In the genomic region with DNA sequence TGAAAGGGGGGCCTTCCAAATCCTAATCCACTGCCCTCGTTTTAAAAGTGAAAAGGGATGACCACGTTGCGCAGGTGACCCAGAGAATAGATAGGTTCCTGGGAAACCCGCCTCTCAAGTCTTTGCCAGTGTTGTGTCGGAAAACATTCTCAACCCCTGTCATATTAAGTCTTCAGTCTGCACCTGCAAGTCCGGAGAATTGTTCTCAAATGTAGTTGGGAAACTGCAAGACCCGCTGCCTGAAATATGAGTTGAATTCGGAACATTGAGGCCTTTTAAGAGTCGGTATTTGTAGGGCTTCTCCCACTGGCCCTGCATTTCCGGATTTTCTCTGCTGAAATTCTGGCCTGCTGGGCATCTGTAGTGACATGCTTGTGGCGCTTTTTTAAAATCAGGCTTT, we compare ENCODE assay signal across 8 mouse cellular contexts. TPM values are rescaled to one million over a fixed set of nuclear protein-coding genes. Genes with fewer than 3 reads are reported as not detected.
DNase-seq lines count a peak whose midpoint lies in the region; ATAC-seq and TF ChIP-seq lines count a peak whose summit lies in the region.

No protein-coding gene starts in this region.

- H3K9ac ChIP-seq in heart, adult 2 months (ENCODE audit: low read depth, low read length), result peak overlapping the region; percentile 85
- H3K9ac ChIP-seq in limb, embryonic 12.5 days (replicated peaks), result peak overlapping the region; percentile 72
- H3K9ac ChIP-seq in midbrain, embryonic 15.5 days, result peak overlapping the region; percentile 75

- no peaks in the 10 kb centered on the region for H3K4me1 ChIP-seq in heart, adult 2 months (ENCODE audit: control insufficient read depth, insufficient read depth, low read length)
- H3K4me1 ChIP-seq in brown adipose tissue, adult 24 weeks (ENCODE audit: control insufficient read depth, insufficient read depth, insufficient read length, low read length), result no peaks in the 10 kb centered on the region
- H3K4me1 ChIP-seq in limb, embryonic 12.5 days (replicated peaks), result peaks cover 6% of the 10 kb centered on the region
- H3K4me1 ChIP-seq in midbrain, embryonic 15.5 days, result peaks cover 20% of the 10 kb centered on the region

- no peaks in the 10 kb centered on the region for H3K79me2 ChIP-seq in heart, adult 2 months (replicated peaks; ENCODE audit: control insufficient read depth, insufficient read depth, low read length)

- peak overlapping the region; percentile 66 for H3K4me2 ChIP-seq in limb, embryonic 12.5 days
- H3K4me2 ChIP-seq in midbrain, embryonic 15.5 days, result peak overlapping the region; percentile 76

- no peak for TF ChIP-seq EP300 in heart, adult 2 months (IDR thresholded peaks at IDR 0.05; ENCODE audit: insufficient read depth, low read depth, low read length)

- intact Hi-C loops in heart, adult 2 months (cut with DNase I), result loop anchor here (1.0 to 5.0 kb wide), 4 partner anchors 75 to 207 kb away; a partner anchor contains a TSS
- intact Hi-C loops in heart, postnatal 14 days (cut with DNase I), result loop anchor here (2.0 to 10.0 kb wide), 4 partner anchors 75 to 207 kb away; a partner anchor contains a TSS

- 2% methylated on average over 11 of the region's 11 CpGs for WGBS in heart, adult 2 months
- WGBS in limb, embryonic 12.5 days, result 4% methylated on average over 11 of the region's 11 CpGs
- 3% methylated on average over 11 of the region's 11 CpGs for WGBS in midbrain, embryonic 15.5 days

- TF ChIP-seq CTCF in heart, adult 2 months (IDR thresholded peaks at IDR 0.05), result no peak

- peaks cover 14% of the 10 kb centered on the region for H3K36me3 ChIP-seq in heart, adult 2 months (ENCODE audit: control insufficient read depth, insufficient read depth, low read length)
- H3K36me3 ChIP-seq in limb, embryonic 12.5 days, result peaks cover 8% of the 10 kb centered on the region
- no peaks in the 10 kb centered on the region; the same call in 1 of the 2 replicates for H3K36me3 ChIP-seq in midbrain, embryonic 15.5 days (replicated peaks)

- no peak for DNase-seq in heart, adult 2 months
- no peak for DNase-seq in heart, postnatal 4 days
- DNase-seq in 3134 (ENCODE audit: extremely low read depth, insufficient read length, low spot score), result peak; percentile 10
- peak; percentile 23 to 41 for DNase-seq in heart, postnatal 14 days
- DNase-seq in thymus, postnatal 4 days, result no peak

- H3K4me3 ChIP-seq in heart, adult 2 months, result peak overlapping the region; percentile 70
- H3K4me3 ChIP-seq in brown adipose tissue, adult 24 weeks (ENCODE audit: insufficient read depth, low read depth, low read length), result peak overlapping the region; percentile 75
- peak overlapping the region; percentile 95 for H3K4me3 ChIP-seq in limb, embryonic 12.5 days (replicated peaks)
- peak overlapping the region; percentile 91 for H3K4me3 ChIP-seq in midbrain, embryonic 15.5 days

- peak overlapping the region; percentile 98 for H3K27ac ChIP-seq in heart, adult 2 months
- H3K27ac ChIP-seq in brown adipose tissue, adult 24 weeks (replicated peaks; ENCODE audit: low read depth, low read length), result peak overlapping the region; percentile 83
- peak overlapping the region; percentile 96 for H3K27ac ChIP-seq in limb, embryonic 12.5 days
- peak overlapping the region; percentile 95 for H3K27ac ChIP-seq in midbrain, embryonic 15.5 days

- no peaks in the 10 kb centered on the region for H3K9me3 ChIP-seq in limb, embryonic 12.5 days
- no peaks in the 10 kb centered on the region for H3K9me3 ChIP-seq in midbrain, embryonic 15.5 days

- TF ChIP-seq POLR2A in heart, adult 2 months (IDR thresholded peaks at IDR 0.05; ENCODE audit: insufficient read depth, low read depth, low read length), result no peak

- ATAC-seq in limb, embryonic 12.5 days (ENCODE audit: insufficient number of reproducible peaks, insufficient read depth, low FRiP score, low TSS enrichment, low read depth), result no peak
- ATAC-seq in midbrain, embryonic 15.5 days (replicated peaks), result no peak

- no peaks in the 10 kb centered on the region for H3K27me3 ChIP-seq in heart, adult 2 months (ENCODE audit: control insufficient read depth, insufficient read depth, low read length)
- H3K27me3 ChIP-seq in limb, embryonic 12.5 days, result no peaks in the 10 kb centered on the region
- H3K27me3 ChIP-seq in midbrain, embryonic 15.5 days (replicated peaks), result no peaks in the 10 kb centered on the region

RNA-seq across cellular contexts. Expression of a gene that starts 1.0 kb away (rescaled TPM):
- total RNA-seq in heart, adult 2 months (2021), result 10 to 100 TPM; 13.6 to 16.9 TPM
- 3.7 and 6.7 TPM in 2 replicates for polyA plus RNA-seq in heart, adult 2 months (2012; rRNA removed)
- 10 to 100 TPM; 19.0 to 25.0 TPM for total RNA-seq in heart, postnatal 4 days (2021)
- polyA plus RNA-seq in brown adipose tissue, adult 24 weeks (2012; ENCODE audit: insufficient read depth, insufficient read length, missing spikeins), result 7.1 and 9.3 TPM in 2 replicates
- total RNA-seq in heart, postnatal 14 days (2021), result 10 to 100 TPM; 20.6 to 25.6 TPM
- polyA plus RNA-seq in limb, embryonic 12.5 days (2016; fragmentation: Nextera tagmentation; extraction: Ambion mirVana), result 33.4 and 35.0 TPM in 2 replicates
- 14.8 and 17.0 TPM in 2 replicates for polyA plus RNA-seq in midbrain, embryonic 15.5 days (2015; fragmentation: Nextera tagmentation; extraction: Ambion mirVana)

Comparison
In these comparisons a context has a peak if more than half of its experiments do, and no peak if none do; other contexts are left out.
1. DNase-seq: peak in 3134 (single experiment) and heart, postnatal 14 days (2 of 2); none in heart, adult 2 months (0 of 2), heart, postnatal 4 days (single experiment) and thymus, postnatal 4 days (single experiment).
2. Peak in every context shown above with its lines, with median percentiles within 50 percentile points of each other: H3K27ac ChIP-seq, H3K4me3 ChIP-seq and H3K9ac ChIP-seq.